Mouse (Mus musculus) thymus, postnatal 14 days (tissue): ENCODE results near the gene Cgrrf1.

Source experiments
- DNase-seq: peaks from one replicate; pipeline ENCODE4 v3.0.0; 2021

The Cgrrf1 gene

GRCm38 (mm10) chr14:46898626-46899025 is 66.7 kb downstream of the Cgrrf1 start:
- no peak for DNase-seq

DNA sequence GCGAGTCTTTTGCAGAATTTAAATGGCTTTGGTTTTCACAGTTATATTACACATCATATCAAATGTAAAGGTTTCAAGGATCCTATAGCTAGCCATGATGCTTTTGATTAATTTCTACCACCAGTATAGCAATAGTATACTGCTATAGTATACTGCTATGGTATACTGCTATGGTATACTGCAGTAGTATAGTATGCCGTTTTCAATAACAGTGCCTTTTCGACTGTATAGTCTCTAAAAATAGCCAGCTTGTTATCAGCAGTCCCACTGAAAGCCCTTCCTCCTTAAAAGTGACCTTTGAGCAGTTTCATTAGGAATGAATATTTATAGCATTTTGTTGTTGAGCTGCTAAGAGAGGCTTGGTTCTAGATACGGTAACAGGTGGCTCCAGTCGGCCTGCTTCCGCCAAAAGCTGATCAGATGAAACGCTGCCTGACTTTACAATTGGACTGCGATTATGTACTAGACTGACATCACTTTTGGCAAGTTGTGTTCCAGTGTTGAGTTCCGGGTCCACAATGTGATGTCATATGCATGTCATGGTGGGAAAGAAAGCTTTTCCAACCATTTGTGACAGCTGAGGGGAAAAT is 70.7 kb downstream of the Cgrrf1 start:
- DNase-seq: no peak
